9 mouse cellular contexts compared by ENCODE assay signal in genomic region chr1:136325933-136326332, GRCm38 (mm10). TPM values are rescaled to one million over a fixed set of nuclear protein-coding genes. Genes with fewer than 3 reads are reported as not detected.
A peak's percentile ranks its signal among the peaks of the same experiment; 100 is the strongest.
DNase-seq lines count a peak whose midpoint lies in the region; ATAC-seq and TF ChIP-seq lines count a peak whose summit lies in the region.
"Had no signal": no experiment of that assay in that cellular context is flagged by ENCODE, and none has a peak within 500 bp of the region (broad histone marks: within the 10 kb centered on the region; RNA-seq: fewer than 3 reads in every experiment).

No protein-coding gene starts in this region.

- no peak overlapping the region for H3K9ac ChIP-seq in forebrain, embryonic 12.5 days
- no peak overlapping the region for H3K9ac ChIP-seq in forebrain, embryonic 11.5 days (ENCODE audit: low read length)
- no peak overlapping the region; the same call in 1 of the 2 replicates for H3K9ac ChIP-seq in forebrain, embryonic 16.5 days (replicated peaks; ENCODE audit: low read depth, low read length)
- H3K9ac ChIP-seq in kidney, postnatal 0 days (ENCODE audit: low read depth, low read length) = no peak overlapping the region
- no peak overlapping the region for H3K9ac ChIP-seq in neural tube, embryonic 15.5 days (replicated peaks)

- ATAC-seq in forebrain, embryonic 12.5 days (ENCODE audit: low FRiP score) = no peak
- no peak for ATAC-seq in forebrain, embryonic 11.5 days (replicated peaks; ENCODE audit: low FRiP score)
- ATAC-seq in forebrain, embryonic 16.5 days = peak; percentile 38; the same call in 1 of the 2 replicates
- ATAC-seq in kidney, postnatal 0 days (replicated peaks; ENCODE audit: low FRiP score, low read depth) = no peak
- ATAC-seq in neural tube, embryonic 15.5 days (ENCODE audit: low FRiP score) = 0 out of 2 replicates have a peak, but pooled peaks have one; percentile 26

- H3K9me3 ChIP-seq in forebrain, embryonic 12.5 days = no peaks in the 10 kb centered on the region
- H3K9me3 ChIP-seq in forebrain, embryonic 11.5 days (ENCODE audit: control insufficient read depth, low read length) = no peaks in the 10 kb centered on the region
- no peaks in the 10 kb centered on the region for H3K9me3 ChIP-seq in forebrain, embryonic 16.5 days (ENCODE audit: control insufficient read depth, low read length)
- H3K9me3 ChIP-seq in kidney, postnatal 0 days (replicated peaks; ENCODE audit: low read length) = no peaks in the 10 kb centered on the region
- H3K9me3 ChIP-seq in neural tube, embryonic 15.5 days (replicated peaks) = no peaks in the 10 kb centered on the region

- DNase-seq in forebrain, embryonic 11.5 days (ENCODE audit: low spot score) = no peak
- peak; percentile 23 for DNase-seq in R1 (ENCODE audit: low read depth, low spot score)
- DNase-seq in kidney, postnatal 0 days (ENCODE audit: low spot score) = peak; percentile 60
- DNase-seq in thymus, postnatal 25 days = no peak
- DNase-seq in thymus, postnatal 10 days (ENCODE audit: low spot score in 2 of 2) = no peak

- no peak for TF ChIP-seq CTCF in kidney, postnatal 0 days (IDR thresholded peaks at IDR 0.05; ENCODE audit: low read depth)

- H3K4me3 ChIP-seq in forebrain, embryonic 12.5 days (replicated peaks) = no peak overlapping the region
- no peak overlapping the region for H3K4me3 ChIP-seq in forebrain, embryonic 11.5 days (ENCODE audit: low read depth, low read length)
- H3K4me3 ChIP-seq in forebrain, embryonic 16.5 days (replicated peaks; ENCODE audit: low read length) = no peak overlapping the region
- H3K4me3 ChIP-seq in kidney, postnatal 0 days (replicated peaks; ENCODE audit: low read depth, low read length) = no peak overlapping the region
- no peak overlapping the region for H3K4me3 ChIP-seq in neural tube, embryonic 15.5 days (replicated peaks)
- H3K4me3 ChIP-seq: erythroblast, embryonic 14.5 days had no signal

- H3K27ac ChIP-seq in forebrain, embryonic 12.5 days = 0 out of 2 replicates have a peak overlapping the region, but pooled peaks have one; percentile 9
- H3K27ac ChIP-seq in forebrain, embryonic 11.5 days (ENCODE audit: low read depth, low read length) = no peak overlapping the region
- peak overlapping the region; percentile 33 for H3K27ac ChIP-seq in forebrain, embryonic 16.5 days (ENCODE audit: low read length)
- peak overlapping the region; percentile 34; the same call in 1 of the 2 replicates for H3K27ac ChIP-seq in kidney, postnatal 0 days
- 0 out of 2 replicates have a peak overlapping the region, but pooled peaks have one; percentile 54 for H3K27ac ChIP-seq in neural tube, embryonic 15.5 days (replicated peaks)

- H3K36me3 ChIP-seq in forebrain, embryonic 12.5 days (replicated peaks) = peaks cover 21% of the 10 kb centered on the region
- no peaks in the 10 kb centered on the region; the same call in 1 of the 2 replicates for H3K36me3 ChIP-seq in forebrain, embryonic 11.5 days (ENCODE audit: control insufficient read depth, insufficient read depth, low read length)
- peaks cover 11% of the 10 kb centered on the region for H3K36me3 ChIP-seq in forebrain, embryonic 16.5 days (ENCODE audit: control insufficient read depth, insufficient read depth)
- 0 out of 2 replicates have a peak, but pooled peaks cover 7% of the 10 kb centered on the region for H3K36me3 ChIP-seq in kidney, postnatal 0 days (ENCODE audit: insufficient read depth, low read length)
- H3K36me3 ChIP-seq in neural tube, embryonic 15.5 days = peaks cover 19% of the 10 kb centered on the region

- H3K4me2 ChIP-seq in forebrain, embryonic 12.5 days = no peak overlapping the region
- no peak overlapping the region for H3K4me2 ChIP-seq in forebrain, embryonic 11.5 days (ENCODE audit: low read depth, low read length, severe bottlenecking)
- H3K4me2 ChIP-seq in forebrain, embryonic 16.5 days (ENCODE audit: low read length) = no peak overlapping the region
- no peak overlapping the region for H3K4me2 ChIP-seq in kidney, postnatal 0 days (ENCODE audit: low read length)
- no peak overlapping the region for H3K4me2 ChIP-seq in neural tube, embryonic 15.5 days

- H3K4me1 ChIP-seq in forebrain, embryonic 12.5 days = peaks cover 8% of the 10 kb centered on the region
- H3K4me1 ChIP-seq in forebrain, embryonic 11.5 days (replicated peaks; ENCODE audit: control insufficient read depth, insufficient read depth, low read length) = 0 out of 2 replicates have a peak, but pooled peaks cover 2% of the 10 kb centered on the region
- H3K4me1 ChIP-seq in forebrain, embryonic 16.5 days (replicated peaks; ENCODE audit: control insufficient read depth, insufficient read depth, low read length) = peaks cover 7% of the 10 kb centered on the region
- H3K4me1 ChIP-seq in kidney, postnatal 0 days (replicated peaks; ENCODE audit: insufficient read depth, low read length) = no peaks in the 10 kb centered on the region; the same call in 1 of the 2 replicates
- peaks cover 27% of the 10 kb centered on the region for H3K4me1 ChIP-seq in neural tube, embryonic 15.5 days

- no peaks in the 10 kb centered on the region for H3K27me3 ChIP-seq in forebrain, embryonic 12.5 days
- no peaks in the 10 kb centered on the region for H3K27me3 ChIP-seq in forebrain, embryonic 11.5 days (ENCODE audit: control insufficient read depth, insufficient read depth, low read length)
- H3K27me3 ChIP-seq in forebrain, embryonic 16.5 days (replicated peaks; ENCODE audit: control insufficient read depth, insufficient read depth, low read length) = no peaks in the 10 kb centered on the region
- no peaks in the 10 kb centered on the region for H3K27me3 ChIP-seq in kidney, postnatal 0 days (ENCODE audit: insufficient read depth, low read length)
- no peaks in the 10 kb centered on the region for H3K27me3 ChIP-seq in neural tube, embryonic 15.5 days (replicated peaks)

- WGBS in forebrain, embryonic 12.5 days = 49% methylated on average over 4 of the region's 4 CpGs
- 57% methylated on average over 4 of the region's 4 CpGs for WGBS in forebrain, embryonic 11.5 days
- WGBS in forebrain, embryonic 16.5 days = 19% methylated on average over 4 of the region's 4 CpGs
- 13% methylated on average over 4 of the region's 4 CpGs for whole genome bisulfite sequencing in kidney, postnatal 0 days
- WGBS in neural tube, embryonic 15.5 days = 18% methylated on average over 4 of the region's 4 CpGs

RNA-seq across cellular contexts. Expression of gene Camsap2, which starts 20.0 kb away (rescaled TPM):
- 33.3 and 33.4 TPM in 2 replicates for polyA plus RNA-seq in forebrain, embryonic 12.5 days (2016; fragmentation: Nextera tagmentation; extraction: Ambion mirVana)
- 28.4 and 29.1 TPM in 2 replicates for polyA plus RNA-seq in forebrain, embryonic 11.5 days (2014; fragmentation: Nextera tagmentation; extraction: Ambion mirVana)
- polyA plus RNA-seq in forebrain, embryonic 16.5 days (2015; fragmentation: Nextera tagmentation; extraction: Ambion mirVana) = 30.8 and 32.0 TPM in 2 replicates
- 8.1 and 8.6 TPM in 2 replicates for polyA plus RNA-seq in kidney, postnatal 0 days (2015; fragmentation: Nextera tagmentation; extraction: Ambion mirVana)
- 23.1 and 27.1 TPM in 2 replicates for polyA plus RNA-seq in neural tube, embryonic 15.5 days (2015; fragmentation: Nextera tagmentation; extraction: Ambion mirVana)

Comparison
In these comparisons a context has a peak if more than half of its experiments do, and no peak if none do; other contexts are left out.
1. ATAC-seq: peak in forebrain, embryonic 16.5 days (single experiment) and neural tube, embryonic 15.5 days (single experiment); none in forebrain, embryonic 12.5 days (single experiment), forebrain, embryonic 11.5 days (single experiment) and kidney, postnatal 0 days (single experiment).
2. DNase-seq: peak in R1 (single experiment) and kidney, postnatal 0 days (single experiment); none in forebrain, embryonic 11.5 days (single experiment), thymus, postnatal 25 days (single experiment) and thymus, postnatal 10 days (0 of 2).